Comparison of ENCODE assay signal across 17 mouse cellular contexts in the genomic region with DNA sequence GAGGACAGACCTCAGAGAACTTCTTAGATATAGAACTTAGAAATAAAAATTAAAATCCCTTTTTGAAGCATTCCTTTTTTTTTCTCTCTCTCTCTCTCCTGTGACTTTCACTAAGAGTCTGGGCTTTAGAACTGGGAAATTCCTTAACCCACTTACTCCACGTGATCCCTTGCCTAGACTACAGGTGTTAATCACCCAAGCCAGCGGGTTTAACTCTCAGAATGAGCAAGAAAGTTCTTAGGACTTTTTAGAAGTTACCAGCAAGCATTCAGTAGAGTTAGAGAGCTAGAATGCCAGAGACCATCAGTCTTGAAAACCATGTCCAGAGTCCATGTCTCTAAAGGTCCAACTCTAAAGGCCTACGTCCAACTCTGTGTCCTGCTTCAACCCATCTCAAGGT. TPM values are rescaled to one million over a fixed set of nuclear protein-coding genes. Genes with fewer than 3 reads are reported as not detected.
DNase-seq lines count a peak whose midpoint lies in the region; TF ChIP-seq lines count a peak whose summit lies in the region.
"Had no signal": no experiment of that assay in that cellular context is flagged by ENCODE, and none has a peak within 500 bp of the region (broad histone marks: within the 10 kb centered on the region; RNA-seq: fewer than 3 reads in every experiment).

No protein-coding gene starts in this region.

- no peaks in the 10 kb centered on the region for H3K79me2 ChIP-seq in CH12.LX (replicated peaks; ENCODE audit: control insufficient read depth, extremely low read depth, insufficient read depth, poor library complexity, severe bottlenecking)

- in situ Hi-C loops in CH12.LX (cut with MboI; ENCODE audit: low pct_ligation_motif_present, low pct_unique_long_range_greater_than_20kb, low sequenced_read_pairs) = no loop called here

- TF ChIP-seq EP300 in CH12.LX (IDR thresholded peaks at IDR 0.05; ENCODE audit: low read length) = peak; percentile 82

- H3K4me1 ChIP-seq in CH12.LX (ENCODE audit: control insufficient read depth in 1 of 2, insufficient read depth in 2 of 2) = peaks cover 13 to 56% of the 10 kb centered on the region in 2 experiments
- H3K4me1 ChIP-seq in kidney, adult 2 months (ENCODE audit: control insufficient read depth, insufficient read depth, low read length) = no peaks in the 10 kb centered on the region

- WGBS in kidney, adult 2 months = 95% methylated on average over 3 of the region's 3 CpGs

- no peak for DNase-seq in CH12.LX (ENCODE audit: extremely low read depth)
- DNase-seq in kidney, adult 2 months = no peak
- DNase-seq: adrenal gland, adult 2 months; adrenal gland, adult 8-10 months; adrenal gland, postnatal 10 days; adrenal gland, postnatal 14 days; adrenal gland, postnatal 25 days; adrenal gland, postnatal 36 days; B cell, adult 2 months; cerebellum, adult 11 months; cerebellum, adult 11-12 months; cerebellum, adult 18-20 months; cerebellum, adult 2 months; cerebellum, adult 8-10 months had no signal

- H3K4me2 ChIP-seq in CH12.LX (ENCODE audit: insufficient read depth, low read depth, poor library complexity, severe bottlenecking) = no peak overlapping the region

- H3K4me3 ChIP-seq in CH12.LX (replicated peaks in 1 of 3; ENCODE audit: low read depth in 2 of 3, low read length in 2 of 3, poor library complexity in 1 of 3) = no peak overlapping the region
- H3K4me3 ChIP-seq in kidney, adult 2 months (ENCODE audit: insufficient read depth, low read depth, low read length) = no peak overlapping the region

- no peak overlapping the region for H3K27ac ChIP-seq in CH12.LX (ENCODE audit: insufficient read depth, low read depth)
- H3K27ac ChIP-seq in kidney, adult 2 months (ENCODE audit: insufficient read depth, low read depth, low read length) = no peak overlapping the region

- dilution Hi-C loops in CH12.LX (cut with MboI; ENCODE audit: extremely low pct_ligation_motif_present, extremely low pct_unique_long_range_greater_than_20kb, low sequenced_read_pairs) = no loop called here

- no peak overlapping the region for H3K9ac ChIP-seq in CH12.LX (ENCODE audit: insufficient read depth, low read depth)

- no peak for TF ChIP-seq CTCF in CH12.LX (conservative IDR thresholded peaks at IDR 0.05 in 1 of 2, IDR thresholded peaks at IDR 0.05 in 1 of 2; ENCODE audit: low read depth in 2 of 2, low read length in 2 of 2)
- no peak for TF ChIP-seq CTCF in kidney, adult 2 months (conservative IDR thresholded peaks at IDR 0.05; ENCODE audit: insufficient read depth, insufficient read length, low read depth, low read length)

- no peaks in the 10 kb centered on the region for H3K27me3 ChIP-seq in CH12.LX (replicated peaks)
- H3K27me3 ChIP-seq in kidney, adult 2 months (replicated peaks; ENCODE audit: control insufficient read depth, insufficient read depth, low read length) = no peaks in the 10 kb centered on the region
- H3K27me3 ChIP-seq: Patski had no signal

- no peak for TF ChIP-seq POLR2A in CH12.LX (IDR thresholded peaks at IDR 0.05; ENCODE audit: low read depth, low read length)
- no peak for TF ChIP-seq POLR2A in kidney, adult 2 months (IDR thresholded peaks at IDR 0.05; ENCODE audit: low read depth, low read length)

- no peak for TF ChIP-seq RAD21 in CH12.LX (IDR thresholded peaks at IDR 0.05; ENCODE audit: low read depth, low read length)

- H3K36me3 ChIP-seq in CH12.LX (replicated peaks in 1 of 2; ENCODE audit: control insufficient read depth in 1 of 2, insufficient read depth in 1 of 2, low read length in 1 of 2) = no peaks in the 10 kb centered on the region
- no peaks in the 10 kb centered on the region for H3K36me3 ChIP-seq in kidney, adult 2 months (ENCODE audit: control insufficient read depth, insufficient read depth, low read length)
- H3K36me3 ChIP-seq: G1E had no signal

- H3K9me3 ChIP-seq in CH12.LX (replicated peaks; ENCODE audit: low read length) = no peaks in the 10 kb centered on the region

TF ChIP-seq in CH12.LX, 34 proteins besides CTCF, POLR2A, EP300 and RAD21:
- no peak for TF ChIP-seq ELF1 (IDR thresholded peaks at IDR 0.05; ENCODE audit: low read depth, low read length)
- TF ChIP-seq RCOR1 (conservative IDR thresholded peaks at IDR 0.05; ENCODE audit: low read depth, low read length) = peak; percentile 64; the same call in 1 of the 2 replicates
- TF ChIP-seq IRF4 (IDR thresholded peaks at IDR 0.05; ENCODE audit: low read depth, low read length) = peak; percentile 87
- TF ChIP-seq CHD2 (IDR thresholded peaks at IDR 0.05; ENCODE audit: low read length) = 0 out of 2 replicates have a peak, but pooled peaks have one; percentile 21
- peak; percentile 8; the same call in 1 of the 2 replicates for TF ChIP-seq JUN (IDR thresholded peaks at IDR 0.05; ENCODE audit: insufficient read depth, low read depth, low read length)
- peak; percentile 67; the same call in 1 of the 2 replicates for TF ChIP-seq MAX (IDR thresholded peaks at IDR 0.05; ENCODE audit: low read length)
- no peak for TF ChIP-seq POLR2AphosphoS2 (IDR thresholded peaks at IDR 0.05; ENCODE audit: low read depth, low read length)
- TF ChIP-seq USF1 (IDR thresholded peaks at IDR 0.05; ENCODE audit: low read depth, low read length) = peak; percentile 60
- TF ChIP-seq TCF12 (IDR thresholded peaks at IDR 0.05; ENCODE audit: low read depth, low read length) = peak; percentile 71; the same call in 1 of the 2 replicates
- no peak for TF ChIP-seq PAX5 (IDR thresholded peaks at IDR 0.05; ENCODE audit: low read length)
- TF ChIP-seq BHLHE40 (IDR thresholded peaks at IDR 0.05; ENCODE audit: low read depth, low read length) = peak; percentile 94
- no peak for TF ChIP-seq NELFE (IDR thresholded peaks at IDR 0.05; ENCODE audit: low read depth, low read length)
- TF ChIP-seq ZNF384 (IDR thresholded peaks at IDR 0.05; ENCODE audit: low read depth, low read length) = peak; percentile 35; the same call in 1 of the 2 replicates
- peak; percentile 46; the same call in 1 of the 2 replicates for TF ChIP-seq JUND (conservative IDR thresholded peaks at IDR 0.05; ENCODE audit: low read depth, low read length)
- TF ChIP-seq USF2 (conservative IDR thresholded peaks at IDR 0.05; ENCODE audit: low read depth, low read length) = peak; percentile 56
- no peak for TF ChIP-seq E2F4 (IDR thresholded peaks at IDR 0.05; ENCODE audit: insufficient replicate concordance, low read depth, low read length)
- no peak for TF ChIP-seq KAT2A (IDR thresholded peaks at IDR 0.05; ENCODE audit: insufficient replicate concordance, low read length)
- TF ChIP-seq TBP (conservative IDR thresholded peaks at IDR 0.05; ENCODE audit: low read depth, low read length) = no peak
- TF ChIP-seq ETS1 (conservative IDR thresholded peaks at IDR 0.05; ENCODE audit: low read depth, low read length) = peak; percentile 56
- TF ChIP-seq MYC (IDR thresholded peaks at IDR 0.05; ENCODE audit: low read depth, low read length) = 0 out of 2 replicates have a peak, but pooled peaks have one; percentile 57
TF ChIP-seq in CH12.LX: peak in this region for 13.

RNA-seq across cellular contexts. Expression of a gene that starts 23.3 kb away (rescaled TPM):
- total RNA-seq in CH12.LX (2012; rRNA removed) (0.08 and 0.13 TPM in 2 replicates), CH12.LX (2014; rRNA removed) (0.38 and 0.43 TPM in 2 replicates)
- polyA plus RNA-seq in CH12.LX (2012; ENCODE audit: insufficient read length, low read depth) = 0.25 and 1.1 TPM in 2 replicates
- 2.6 and 3.2 TPM in 2 replicates for polyA plus RNA-seq in kidney, adult 2 months (2012; rRNA removed)
- polyA plus RNA-seq: C2C12 had no signal
